Mouse (Mus musculus): ENCODE measurements around the gene Unc80.

DNA sequence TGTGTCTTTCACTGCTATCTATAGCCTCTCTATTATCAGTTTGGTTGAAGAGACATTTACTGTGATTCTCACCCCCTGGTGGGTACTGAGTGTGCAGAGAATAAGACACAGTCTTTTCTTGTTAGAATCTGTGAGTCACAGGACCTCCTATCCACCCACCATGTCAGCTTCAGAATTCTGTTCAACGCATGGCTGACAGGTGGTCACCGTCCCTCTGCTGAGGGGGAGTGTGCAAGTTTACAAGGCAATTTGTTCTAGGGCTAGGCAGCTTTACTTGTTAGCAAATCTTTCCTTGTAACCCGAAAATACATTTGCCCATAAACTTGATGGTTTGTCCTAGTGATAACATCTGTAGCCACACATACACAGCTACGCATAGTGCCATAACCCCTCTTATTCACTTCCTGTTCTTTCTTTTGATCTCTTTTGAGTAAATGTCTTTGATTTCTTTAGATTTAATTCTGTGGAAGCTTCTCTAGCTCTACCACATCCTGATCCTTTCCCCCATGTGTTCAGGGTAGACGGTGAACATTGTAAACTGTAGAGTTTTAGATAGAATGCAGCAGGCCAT lies 84.3 kb downstream of the Unc80 start:
- TF ChIP-seq CTCF (IDR thresholded peaks at IDR 0.05; ENCODE audit: low read depth) (no peak), EP300 (IDR thresholded peaks at IDR 0.05; ENCODE audit: low read depth) (no peak)

Measured in liver, postnatal 0 days (tissue).